Mouse (Mus musculus): ENCODE measurements around the gene Nbea.

The Nbea gene

GRCm38 (mm10) chr3:56183159-56184133 lies at the start of gene Nbea:
Gene Nbea (minus strand): TSS chr3:56183701.
- DNase-seq: peak; percentile 96

DNA sequence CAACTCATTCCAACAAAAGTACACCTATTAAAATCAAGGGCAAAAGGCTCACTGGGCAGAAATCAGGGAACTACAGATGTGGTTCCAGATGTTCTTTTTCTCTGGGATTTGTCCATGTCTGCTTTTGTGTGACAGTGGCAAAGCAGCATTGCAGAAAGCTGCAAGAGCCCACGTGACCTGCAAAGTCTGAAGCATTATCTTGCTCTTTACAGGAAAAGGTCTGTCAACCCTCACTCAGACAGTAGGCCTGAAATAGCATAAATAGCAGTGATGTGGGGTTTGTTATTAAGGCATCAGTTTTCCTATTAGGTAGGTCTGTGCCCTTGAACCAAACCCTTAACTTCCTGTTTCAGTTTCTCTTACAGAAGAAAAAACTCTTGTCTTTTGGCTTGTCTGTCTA lies 45.8 kb upstream of the Nbea start:
- no peak for DNase-seq

GRCm38 (mm10) chr3:56215989-56216388 lies 32.5 kb upstream of the Nbea start:
- DNase-seq: no peak

GRCm38 (mm10) chr3:56203968-56204367 lies 20.5 kb upstream of the Nbea start:
- DNase-seq: no peak

DNA sequence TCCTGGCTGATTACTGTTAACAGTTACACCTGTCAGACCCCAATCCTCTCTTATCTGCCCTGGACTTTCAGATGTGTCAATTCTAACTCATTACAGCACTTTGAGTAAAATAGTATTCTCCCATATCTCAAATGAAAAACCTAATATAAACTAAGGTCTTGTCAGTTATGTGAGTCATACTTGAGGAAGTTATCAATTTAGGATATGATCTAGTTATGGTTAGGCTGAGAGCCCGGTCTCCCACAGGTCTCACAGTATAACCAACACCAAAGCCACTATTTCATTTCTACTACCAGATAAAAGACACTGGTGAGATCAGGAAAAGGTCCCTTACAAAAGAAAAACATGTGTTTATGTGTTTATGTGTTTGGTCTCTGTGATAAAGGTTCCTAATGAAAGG lies 4.7 kb upstream of the Nbea start:
- DNase-seq: no peak

- DNase-seq: no peak
Measured at GRCm38 (mm10) chr3:56187131-56187779, 3.8 kb upstream of the Nbea start.

GRCm38 (mm10) chr3:56182371-56183158 lies 936 bp downstream of the Nbea start:
- DNase-seq: peak; percentile 57

DNA sequence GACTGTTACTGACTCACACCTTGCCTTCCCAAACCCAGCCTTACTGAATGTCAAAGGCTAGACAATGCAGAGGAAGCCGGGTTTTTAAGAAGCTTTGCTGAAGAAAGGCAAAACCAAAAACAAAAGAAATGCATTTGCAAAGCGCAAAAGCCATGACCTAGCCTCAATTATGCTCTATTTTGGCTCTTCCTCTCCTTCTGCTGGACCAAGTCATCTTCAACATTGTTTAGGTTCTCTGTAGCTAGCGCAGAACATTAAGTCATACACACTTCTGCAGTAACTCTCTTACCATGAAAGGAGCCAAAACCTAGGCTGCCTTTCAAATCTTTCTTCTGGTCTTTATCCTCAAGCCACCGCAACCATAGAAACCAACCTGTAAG lies 1.5 kb downstream of the Nbea start:
- DNase-seq: no peak

DNA sequence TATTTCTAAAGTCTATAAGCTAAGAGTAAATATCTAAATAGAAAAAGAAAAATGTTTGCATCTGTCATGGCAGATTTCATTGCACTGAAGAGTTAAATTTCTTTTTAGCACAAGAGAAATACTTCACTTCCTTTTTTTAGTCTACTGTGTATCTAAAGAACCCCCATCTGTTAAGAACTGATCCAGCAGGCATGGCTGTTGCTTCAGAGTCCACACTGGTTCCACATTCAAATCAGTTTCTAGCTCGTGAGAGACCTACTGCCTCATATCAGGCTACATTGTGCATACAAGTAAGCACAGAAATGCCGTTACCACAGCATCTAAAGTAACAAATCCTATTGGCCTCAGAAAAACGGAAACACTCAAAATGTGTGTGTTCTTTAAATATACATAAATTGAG lies 2.5 kb downstream of the Nbea start:
- no peak for DNase-seq

DNA sequence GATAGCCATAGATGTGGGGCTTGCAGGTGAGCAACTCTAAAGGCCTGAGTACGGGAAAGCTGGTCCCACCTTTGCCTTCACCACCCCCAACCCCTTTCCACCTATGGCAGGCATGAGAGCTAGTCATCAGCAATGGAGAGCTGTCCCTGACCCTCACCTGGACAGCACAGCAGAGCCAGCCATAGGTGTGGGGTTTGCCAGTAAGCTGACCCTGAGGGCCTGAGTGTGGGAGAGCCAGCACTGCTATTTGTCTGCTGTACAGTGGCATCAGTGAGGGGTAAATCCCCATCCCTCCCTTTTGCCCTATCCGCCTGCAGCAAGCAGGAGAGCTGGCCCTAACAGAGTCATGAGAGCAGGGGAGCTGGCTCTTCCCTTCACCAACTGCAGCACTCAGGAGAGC lies 25.6 kb downstream of the Nbea start:
- no peak for DNase-seq

DNA sequence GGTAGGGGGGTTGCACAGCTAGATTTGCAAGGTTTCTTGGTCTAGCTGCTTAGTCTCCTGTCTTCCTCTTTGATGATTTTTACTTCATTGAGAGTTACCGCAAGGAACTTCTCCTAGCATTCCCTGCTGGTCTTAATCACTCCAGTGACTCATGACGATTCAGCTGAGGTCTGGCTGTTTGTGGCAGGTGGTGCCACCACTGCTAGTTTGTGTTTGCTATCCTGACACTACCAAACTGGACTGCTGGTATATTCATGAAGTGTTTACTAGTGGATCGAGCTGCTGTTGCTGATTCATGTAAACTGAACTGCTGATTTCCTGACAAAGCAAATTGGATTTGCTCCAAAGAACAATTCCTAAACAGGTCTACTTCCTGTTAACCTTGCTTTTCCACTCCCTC lies 56.8 kb downstream of the Nbea start:
- DNase-seq: no peak

- no peak for DNase-seq
Measured at GRCm38 (mm10) chr3:56116647-56117046, 66.9 kb downstream of the Nbea start.

- no peak for DNase-seq
Measured at GRCm38 (mm10) chr3:56108101-56108500, 75.4 kb downstream of the Nbea start.

- DNase-seq: no peak
Measured at GRCm38 (mm10) chr3:56097105-56097504, 86.4 kb downstream of the Nbea start.

DNA sequence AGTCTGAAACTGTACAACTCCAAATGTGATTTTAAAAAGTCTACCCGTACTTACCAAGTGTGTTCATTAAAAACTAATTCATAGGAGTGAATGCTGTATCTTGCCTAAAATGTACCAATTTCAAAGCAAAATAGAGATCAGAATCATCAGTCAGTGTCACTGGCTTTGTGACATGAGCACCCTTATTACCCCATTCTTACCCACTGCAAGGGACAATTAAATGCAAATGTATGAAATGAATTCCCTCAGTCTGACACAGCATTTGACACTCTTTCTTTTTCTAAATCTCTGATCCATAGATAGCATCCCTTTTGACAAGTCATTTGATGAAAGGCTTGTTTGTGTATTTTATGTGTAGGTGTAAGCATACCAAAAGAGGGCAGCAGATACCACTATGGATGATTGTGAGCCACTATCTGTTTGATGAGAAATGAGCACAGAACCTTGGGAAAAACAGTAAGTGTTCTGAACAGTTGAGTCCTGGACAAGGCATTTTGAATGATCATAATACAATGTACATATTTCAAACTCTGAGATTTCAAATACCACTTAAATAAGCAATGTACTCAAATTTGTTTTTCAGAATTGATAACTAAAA lies 104.4 kb downstream of the Nbea start:
- no peak for DNase-seq

DNA sequence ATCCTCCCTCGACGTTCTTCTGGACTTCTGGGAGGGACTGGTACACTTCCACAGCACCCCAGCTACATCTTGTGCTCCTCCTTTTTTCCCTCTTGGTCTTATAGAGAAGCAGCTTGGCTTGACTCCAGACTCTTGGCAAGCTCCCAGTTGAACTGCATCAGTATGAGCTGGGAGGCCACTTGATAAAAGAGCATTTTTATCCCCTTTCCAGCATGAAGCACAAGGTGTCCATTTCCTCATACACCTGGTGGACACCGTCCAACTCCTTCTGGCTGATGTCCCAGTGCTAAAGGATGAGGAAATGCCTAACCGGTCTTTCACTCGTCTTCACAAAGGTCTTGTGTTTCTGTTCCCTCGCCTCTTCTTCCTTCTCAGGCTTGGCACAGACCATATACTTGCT lies 115.7 kb downstream of the Nbea start:
- DNase-seq: peak; percentile 62

- no peak for DNase-seq
Measured at GRCm38 (mm10) chr3:56066360-56067040, 117.0 kb downstream of the Nbea start.

DNA sequence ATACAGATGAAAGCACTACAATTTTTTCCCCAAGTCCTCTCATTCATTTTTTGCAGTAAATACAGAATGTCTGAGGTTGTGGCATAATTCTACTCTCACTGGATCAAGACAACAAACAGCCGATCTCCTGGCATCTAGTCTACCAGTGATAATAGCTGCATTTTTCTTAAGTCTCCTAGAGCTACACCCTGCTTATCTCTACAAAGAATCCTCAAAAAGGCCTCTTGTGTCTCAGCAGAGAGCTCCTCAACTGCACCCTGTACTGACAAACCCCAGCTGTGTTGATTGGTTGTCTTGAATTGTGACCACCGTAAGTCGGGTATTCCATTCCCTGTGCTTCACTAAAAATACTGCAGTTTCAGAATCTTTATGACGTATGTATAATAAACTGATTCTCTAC lies 118.3 kb downstream of the Nbea start:
- no peak for DNase-seq

GRCm38 (mm10) chr3:56045659-56046336 lies 137.7 kb downstream of the Nbea start:
- peak; percentile 18 for DNase-seq

DNA sequence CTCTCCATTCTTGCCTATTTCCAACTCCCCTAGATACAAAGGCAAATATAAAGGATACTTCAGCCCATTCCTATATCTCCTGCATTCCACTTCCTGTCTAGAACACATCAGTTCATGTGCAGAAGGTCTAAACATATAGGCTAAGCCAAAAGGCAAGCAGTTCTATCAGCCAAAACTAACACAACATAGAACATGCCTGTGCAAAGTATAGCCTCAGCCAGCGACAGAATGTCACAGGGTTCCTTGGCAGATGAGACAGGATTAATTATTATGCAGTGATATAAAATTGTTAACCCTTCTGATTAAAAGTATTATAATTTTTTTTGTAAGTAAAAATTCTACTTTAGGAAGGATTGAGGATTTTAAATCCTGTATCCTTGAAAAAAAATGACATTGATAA lies 140.4 kb downstream of the Nbea start:
- DNase-seq: no peak

- DNase-seq: no peak
Measured at GRCm38 (mm10) chr3:56039494-56039893, 144.0 kb downstream of the Nbea start.

DNA sequence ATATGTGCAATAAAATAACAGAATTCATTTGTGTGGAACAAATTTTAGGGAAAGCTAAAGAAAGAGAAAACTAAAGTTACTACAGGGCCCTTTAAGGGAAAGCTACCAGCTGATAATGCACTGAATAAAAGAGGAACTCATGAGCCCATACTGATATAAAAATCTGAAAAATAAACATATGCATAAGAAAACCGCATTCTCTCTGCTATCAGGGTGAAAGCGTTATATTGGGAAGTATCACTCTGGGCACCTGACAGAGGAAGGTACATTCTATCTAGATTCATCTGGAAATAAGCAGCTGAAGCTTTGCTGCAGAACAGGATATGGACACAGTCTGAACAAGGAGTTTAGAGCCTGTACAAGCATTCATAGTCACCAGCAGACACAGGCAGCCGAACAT lies 148.9 kb downstream of the Nbea start:
- DNase-seq: no peak
